Mouse (Mus musculus): ENCODE measurements around the gene Zg16. TPM values are rescaled to one million over a fixed set of nuclear protein-coding genes. Genes with fewer than 3 reads are reported as not detected.

The Zg16 gene
- polyA plus RNA-seq, 1 experiment from 2014 or later, result not detected

GRCm38 (mm10) chr7:127098521-127098920 lies 11.4 kb upstream of the Zg16 start:
- no peaks in the 10 kb centered on the region for H3K4me1 ChIP-seq (ENCODE audit: control insufficient read depth, insufficient read depth, low read length)
- H3K9me3 ChIP-seq (ENCODE audit: control insufficient read depth, low read length), result no peaks in the 10 kb centered on the region
- no peaks in the 10 kb centered on the region for H3K27me3 ChIP-seq (ENCODE audit: control insufficient read depth, insufficient read depth, low read length)
- no peak overlapping the region for H3K4me3 ChIP-seq (ENCODE audit: low read depth, low read length)
- no peak for ATAC-seq (ENCODE audit: insufficient number of reproducible peaks, low FRiP score, low TSS enrichment, low read depth)
- DNase-seq (ENCODE audit: low spot score), result no peak
- H3K4me2 ChIP-seq (ENCODE audit: low read depth, severe bottlenecking), result no peak overlapping the region
- no peak overlapping the region for H3K27ac ChIP-seq (replicated peaks; ENCODE audit: low read depth, low read length)
- WGBS, result 81% methylated on average over 5 of the region's 5 CpGs
- no peaks in the 10 kb centered on the region for H3K36me3 ChIP-seq (ENCODE audit: control insufficient read depth, insufficient read depth, low read length)
- H3K9ac ChIP-seq (ENCODE audit: low read length), result no peak overlapping the region

GRCm38 (mm10) chr7:127096456-127096855 lies 9.3 kb upstream of the Zg16 start:
- H3K9me3 ChIP-seq (ENCODE audit: control insufficient read depth, low read length), result no peaks in the 10 kb centered on the region
- no peaks in the 10 kb centered on the region for H3K36me3 ChIP-seq (ENCODE audit: control insufficient read depth, insufficient read depth, low read length)
- H3K4me1 ChIP-seq (ENCODE audit: control insufficient read depth, insufficient read depth, low read length), result peaks cover 2% of the 10 kb centered on the region
- H3K4me2 ChIP-seq (ENCODE audit: low read depth, severe bottlenecking), result no peak overlapping the region
- 66% methylated on average over 7 of the region's 7 CpGs for WGBS
- ATAC-seq (ENCODE audit: insufficient number of reproducible peaks, low FRiP score, low TSS enrichment, low read depth) (no peak), DNase-seq (ENCODE audit: low spot score) (no peak)
- H3K27ac ChIP-seq (replicated peaks; ENCODE audit: low read depth, low read length), result no peak overlapping the region
- H3K9ac ChIP-seq (ENCODE audit: low read length), result no peak overlapping the region
- H3K4me3 ChIP-seq (ENCODE audit: low read depth, low read length), result no peak overlapping the region
- no peaks in the 10 kb centered on the region for H3K27me3 ChIP-seq (ENCODE audit: control insufficient read depth, insufficient read depth, low read length)

- WGBS, result 82% methylated on average over 3 of the region's 3 CpGs
- ATAC-seq (ENCODE audit: insufficient number of reproducible peaks, low FRiP score, low TSS enrichment, low read depth), result no peak
- no peak overlapping the region for H3K4me2 ChIP-seq (ENCODE audit: low read depth, severe bottlenecking)
Measured at GRCm38 (mm10) chr7:127093914-127094313, 6.8 kb upstream of the Zg16 start.

GRCm38 (mm10) chr7:127091114-127091896 lies 4.2 kb upstream of the Zg16 start, which contains the start of gene AI467606:
AI467606 (plus strand) TSS chr7:127091359.
- H3K4me1 ChIP-seq (ENCODE audit: control insufficient read depth, insufficient read depth, low read length), result peaks cover 6% of the 10 kb centered on the region
- WGBS, result 61% methylated on average over 16 of the region's 16 CpGs
- ATAC-seq (ENCODE audit: insufficient number of reproducible peaks, low FRiP score, low TSS enrichment, low read depth) (0 out of 2 replicates have a peak, but pooled peaks have one; percentile 17), DNase-seq (ENCODE audit: low spot score) (no peak)
- H3K9ac ChIP-seq (ENCODE audit: low read length), result peak within 1 kb of the TSS; percentile 45
- H3K4me3 ChIP-seq (ENCODE audit: low read depth, low read length), result no peak within 1 kb of the TSS
- no peaks in the 10 kb centered on the region for H3K9me3 ChIP-seq (ENCODE audit: control insufficient read depth, low read length)
- H3K4me2 ChIP-seq (ENCODE audit: low read depth, severe bottlenecking), result peak within 1 kb of the TSS; percentile 22; the same call in 1 of the 2 replicates
- H3K36me3 ChIP-seq (ENCODE audit: control insufficient read depth, insufficient read depth, low read length), result no peaks in the 10 kb centered on the region
- H3K27me3 ChIP-seq (ENCODE audit: control insufficient read depth, insufficient read depth, low read length), result no peaks in the 10 kb centered on the region
- no peak within 1 kb of the TSS for H3K27ac ChIP-seq (replicated peaks; ENCODE audit: low read depth, low read length)

More at GRCm38 (mm10) chr7:127093914-127094313, 6.8 kb upstream of the Zg16 start:
- no peak overlapping the region for H3K4me3 ChIP-seq (ENCODE audit: low read depth, low read length)
- H3K4me1 ChIP-seq (ENCODE audit: control insufficient read depth, insufficient read depth, low read length), result peaks cover 6% of the 10 kb centered on the region
- no peak overlapping the region for H3K9ac ChIP-seq (ENCODE audit: low read length)
- H3K9me3 ChIP-seq (ENCODE audit: control insufficient read depth, low read length), result no peaks in the 10 kb centered on the region
- H3K27me3 ChIP-seq (ENCODE audit: control insufficient read depth, insufficient read depth, low read length), result no peaks in the 10 kb centered on the region
- no peak for DNase-seq (ENCODE audit: low spot score)
- H3K27ac ChIP-seq (replicated peaks; ENCODE audit: low read depth, low read length), result no peak overlapping the region
- H3K36me3 ChIP-seq (ENCODE audit: control insufficient read depth, insufficient read depth, low read length), result no peaks in the 10 kb centered on the region

GRCm38 (mm10) chr7:127090154-127091113 lies 3.3 kb upstream of the Zg16 start:
- no peaks in the 10 kb centered on the region for H3K9me3 ChIP-seq (ENCODE audit: control insufficient read depth, low read length)
- H3K9ac ChIP-seq (ENCODE audit: low read length), result no peak overlapping the region; the same call in 1 of the 2 replicates
- H3K4me2 ChIP-seq (ENCODE audit: low read depth, severe bottlenecking), result no peak overlapping the region
- H3K27me3 ChIP-seq (ENCODE audit: control insufficient read depth, insufficient read depth, low read length), result no peaks in the 10 kb centered on the region
- H3K36me3 ChIP-seq (ENCODE audit: control insufficient read depth, insufficient read depth, low read length), result no peaks in the 10 kb centered on the region
- no peak for DNase-seq (ENCODE audit: low spot score)
- H3K27ac ChIP-seq (replicated peaks; ENCODE audit: low read depth, low read length), result no peak overlapping the region
- 85% methylated on average over 20 of the region's 20 CpGs for WGBS
- no peak for ATAC-seq (ENCODE audit: insufficient number of reproducible peaks, low FRiP score, low TSS enrichment, low read depth)
- H3K4me1 ChIP-seq (ENCODE audit: control insufficient read depth, insufficient read depth, low read length), result peaks cover 6% of the 10 kb centered on the region
- H3K4me3 ChIP-seq (ENCODE audit: low read depth, low read length), result no peak overlapping the region

GRCm38 (mm10) chr7:127088901-127089845 lies 2.0 kb upstream of the Zg16 start:
- ATAC-seq (ENCODE audit: insufficient number of reproducible peaks, low FRiP score, low TSS enrichment, low read depth) (no peak), DNase-seq (ENCODE audit: low spot score) (no peak)
- Histone ChIP-seq H3K27ac (replicated peaks; ENCODE audit: low read depth, low read length) (no peak overlapping the region), H3K4me2 (ENCODE audit: low read depth, severe bottlenecking) (peak overlapping the region; percentile 27; the same call in 1 of the 2 replicates), H3K36me3 (ENCODE audit: control insufficient read depth, insufficient read depth, low read length) (no peaks in the 10 kb centered on the region), H3K4me1 (ENCODE audit: control insufficient read depth, insufficient read depth, low read length) (peaks cover 6% of the 10 kb centered on the region), H3K4me3 (ENCODE audit: low read depth, low read length) (no peak overlapping the region), H3K9me3 (ENCODE audit: control insufficient read depth, low read length) (no peaks in the 10 kb centered on the region), H3K27me3 (ENCODE audit: control insufficient read depth, insufficient read depth, low read length) (no peaks in the 10 kb centered on the region), H3K9ac (ENCODE audit: low read length) (no peak overlapping the region)
- WGBS, result 26% methylated on average over 27 of the region's 27 CpGs

GRCm38 (mm10) chr7:127088083-127088482 lies 955 bp upstream of the Zg16 start:
- no peak overlapping the region for H3K4me2 ChIP-seq (ENCODE audit: low read depth, severe bottlenecking)
- no peaks in the 10 kb centered on the region for H3K36me3 ChIP-seq (ENCODE audit: control insufficient read depth, insufficient read depth, low read length)
- no peaks in the 10 kb centered on the region for H3K27me3 ChIP-seq (ENCODE audit: control insufficient read depth, insufficient read depth, low read length)
- H3K27ac ChIP-seq (replicated peaks; ENCODE audit: low read depth, low read length), result no peak overlapping the region
- H3K4me1 ChIP-seq (ENCODE audit: control insufficient read depth, insufficient read depth, low read length), result peaks cover 6% of the 10 kb centered on the region
- no peaks in the 10 kb centered on the region for H3K9me3 ChIP-seq (ENCODE audit: control insufficient read depth, low read length)
- DNase-seq (ENCODE audit: low spot score) (no peak), ATAC-seq (ENCODE audit: insufficient number of reproducible peaks, low FRiP score, low TSS enrichment, low read depth) (no peak)
- WGBS, result 89% methylated on average over 3 of the region's 3 CpGs
- no peak overlapping the region for H3K9ac ChIP-seq (ENCODE audit: low read length)
- no peak overlapping the region for H3K4me3 ChIP-seq (ENCODE audit: low read depth, low read length)
